Mouse (Mus musculus): ENCODE data around the gene Exosc2. TPM values are rescaled to one million over a fixed set of nuclear protein-coding genes. Genes with fewer than 3 reads are reported as not detected.

The Exosc2 gene
- polyA plus RNA-seq, 1 experiment from 2014 or later = 65.4 TPM

DNA sequence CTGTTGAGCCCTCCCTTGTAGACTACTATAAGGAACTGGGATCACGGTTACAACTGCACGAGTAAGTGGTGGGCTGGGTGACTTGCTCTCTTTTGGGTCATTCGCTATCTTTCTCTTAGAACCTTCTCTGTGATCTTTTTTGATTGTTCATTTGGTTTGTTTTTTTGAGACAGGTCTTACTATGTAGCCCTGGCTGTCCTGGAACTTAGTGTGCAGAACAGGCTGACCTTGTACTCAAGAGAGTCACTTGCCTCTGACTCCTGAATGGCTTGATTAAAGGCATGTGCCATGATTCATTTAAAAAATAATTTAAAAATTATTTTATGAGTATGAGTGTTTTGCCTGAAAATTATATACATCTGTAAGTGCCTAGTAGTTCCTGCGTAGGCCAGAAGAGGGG is 44.3 kb downstream of the Exosc2 start:
- Histone ChIP-seq H3K27me3 (replicated peaks; ENCODE audit: control insufficient read depth, insufficient read depth, low read length) (no peaks in the 10 kb centered on the region), H3K9me3 (ENCODE audit: control insufficient read depth, low read length) (no peaks in the 10 kb centered on the region), H3K27ac (ENCODE audit: low read depth) (no peak overlapping the region), H3K4me1 (replicated peaks; ENCODE audit: control insufficient read depth, insufficient read depth, low read length) (no peaks in the 10 kb centered on the region), H3K4me2 (ENCODE audit: low read length) (no peak overlapping the region), H3K4me3 (ENCODE audit: low read depth, low read length) (no peak overlapping the region), H3K36me3 (ENCODE audit: control insufficient read depth, insufficient read depth, low read length) (0 out of 2 replicates have a peak, but pooled peaks cover 3% of the 10 kb centered on the region), H3K9ac (ENCODE audit: low read length) (no peak overlapping the region)
- whole genome bisulfite sequencing = 93% methylated on average over 4 of the region's 4 CpGs
- DNase-seq (ENCODE audit: low spot score) (no peak), ATAC-seq (replicated peaks; ENCODE audit: low FRiP score, low TSS enrichment, low read depth) (no peak)

DNA sequence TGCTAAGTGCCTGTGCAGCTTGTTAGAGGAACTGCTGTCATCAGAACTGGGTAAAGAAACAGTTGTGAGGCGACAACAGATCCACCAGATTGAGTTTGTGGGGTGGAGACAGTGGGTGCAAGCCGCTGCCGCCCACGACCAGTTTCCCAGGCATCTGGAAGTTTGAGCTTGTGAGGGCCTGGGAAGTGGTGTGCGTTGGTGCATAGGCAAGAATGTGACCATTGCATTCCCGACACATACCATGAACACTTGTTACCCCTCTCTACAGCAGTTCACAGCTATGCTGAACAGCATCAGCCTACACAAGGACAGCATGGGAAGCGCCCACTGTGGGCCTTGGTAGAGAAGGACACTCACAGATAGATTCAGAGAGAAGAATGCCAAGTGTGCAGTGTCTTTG is 45.5 kb downstream of the Exosc2 start:
- H3K4me1 ChIP-seq (replicated peaks; ENCODE audit: control insufficient read depth, insufficient read depth, low read length) = 0 out of 2 replicates have a peak, but pooled peaks cover 4% of the 10 kb centered on the region
- DNase-seq (ENCODE audit: low spot score) (no peak), ATAC-seq (replicated peaks; ENCODE audit: low FRiP score, low TSS enrichment, low read depth) (no peak)
- H3K9ac ChIP-seq (ENCODE audit: low read length) = no peak overlapping the region
- H3K4me3 ChIP-seq (ENCODE audit: low read depth, low read length) = no peak overlapping the region
- no peak overlapping the region for H3K4me2 ChIP-seq (ENCODE audit: low read length)
- WGBS = 79% methylated on average over 7 of the region's 7 CpGs
- H3K27ac ChIP-seq (ENCODE audit: low read depth) = no peak overlapping the region
- H3K36me3 ChIP-seq (ENCODE audit: control insufficient read depth, insufficient read depth, low read length) = 0 out of 2 replicates have a peak, but pooled peaks cover 3% of the 10 kb centered on the region
- no peaks in the 10 kb centered on the region for H3K9me3 ChIP-seq (ENCODE audit: control insufficient read depth, low read length)
- H3K27me3 ChIP-seq (replicated peaks; ENCODE audit: control insufficient read depth, insufficient read depth, low read length) = no peaks in the 10 kb centered on the region

DNA sequence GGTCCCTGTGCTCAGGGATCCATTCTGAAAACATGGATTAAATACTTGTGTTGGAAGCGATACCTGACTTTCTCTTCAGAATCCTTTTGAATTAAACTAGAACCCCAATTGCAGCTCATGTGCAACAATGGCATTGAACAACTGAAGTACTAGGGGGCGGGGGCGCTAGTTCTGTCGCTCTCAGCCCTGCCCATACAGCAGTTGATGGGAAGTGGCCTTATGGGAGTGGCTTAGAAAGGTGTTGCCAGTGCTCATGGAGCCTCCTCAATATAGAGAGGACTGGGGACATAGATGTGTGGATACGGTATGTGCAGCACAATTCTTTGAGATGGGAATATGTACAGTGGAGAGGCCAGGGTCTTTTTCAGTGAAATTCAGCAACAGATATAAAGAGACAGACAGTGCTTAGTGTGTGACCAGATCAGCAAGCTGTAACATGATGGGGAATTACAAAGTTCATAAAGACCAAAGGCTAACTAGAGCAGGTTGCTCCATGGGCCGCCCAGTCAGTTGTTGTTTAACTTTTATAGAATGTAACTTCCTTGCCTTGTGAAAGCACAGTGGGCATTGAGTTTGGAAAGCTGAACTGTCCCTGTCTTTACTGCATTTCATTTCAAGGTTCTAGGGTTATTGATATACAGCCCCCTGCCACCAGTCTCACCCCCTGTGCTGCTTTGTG is 48.8 kb downstream of the Exosc2 start:
- Histone ChIP-seq H3K4me2 (ENCODE audit: low read length) (no peak overlapping the region), H3K4me1 (replicated peaks; ENCODE audit: control insufficient read depth, insufficient read depth, low read length) (0 out of 2 replicates have a peak, but pooled peaks cover 4% of the 10 kb centered on the region), H3K36me3 (ENCODE audit: control insufficient read depth, insufficient read depth, low read length) (no peaks in the 10 kb centered on the region), H3K27me3 (replicated peaks; ENCODE audit: control insufficient read depth, insufficient read depth, low read length) (no peaks in the 10 kb centered on the region), H3K27ac (ENCODE audit: low read depth) (no peak overlapping the region), H3K4me3 (ENCODE audit: low read depth, low read length) (no peak overlapping the region), H3K9ac (ENCODE audit: low read length) (no peak overlapping the region), H3K9me3 (ENCODE audit: control insufficient read depth, low read length) (no peaks in the 10 kb centered on the region)
- ATAC-seq (replicated peaks; ENCODE audit: low FRiP score, low TSS enrichment, low read depth) (no peak), DNase-seq (ENCODE audit: low spot score) (no peak)
- 74% methylated on average over 6 of the region's 6 CpGs for WGBS

DNA sequence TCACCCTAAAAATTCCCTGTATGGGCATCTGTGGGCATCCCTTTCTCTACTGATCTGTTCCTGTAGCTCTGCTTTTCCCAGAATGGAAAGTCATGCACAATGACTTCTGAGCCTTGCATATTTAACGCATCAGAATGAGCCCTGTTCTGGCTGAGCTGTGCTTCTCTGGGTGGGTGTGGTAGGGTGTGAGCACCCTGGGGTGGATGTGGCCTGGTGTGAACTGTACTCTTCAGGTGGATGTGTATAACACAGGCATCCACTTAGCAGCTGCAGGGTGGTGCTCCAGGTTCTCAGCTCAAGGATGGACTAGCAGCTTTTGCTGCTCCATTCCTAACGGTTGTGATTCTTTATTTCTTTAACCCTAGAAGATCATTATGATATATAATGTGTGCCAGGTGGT is 49.4 kb downstream of the Exosc2 start:
- no peak for ATAC-seq (replicated peaks; ENCODE audit: low FRiP score, low TSS enrichment, low read depth)
- no peak overlapping the region for H3K9ac ChIP-seq (ENCODE audit: low read length)
- H3K27ac ChIP-seq (ENCODE audit: low read depth) = no peak overlapping the region
- DNase-seq (ENCODE audit: low spot score) = no peak
- H3K36me3 ChIP-seq (ENCODE audit: control insufficient read depth, insufficient read depth, low read length) = no peaks in the 10 kb centered on the region
- H3K9me3 ChIP-seq (ENCODE audit: control insufficient read depth, low read length) = no peaks in the 10 kb centered on the region
- 85% methylated on average over 2 of the region's 2 CpGs for WGBS
- H3K4me1 ChIP-seq (replicated peaks; ENCODE audit: control insufficient read depth, insufficient read depth, low read length) = 0 out of 2 replicates have a peak, but pooled peaks cover 4% of the 10 kb centered on the region
- no peak overlapping the region for H3K4me2 ChIP-seq (ENCODE audit: low read length)
- no peaks in the 10 kb centered on the region for H3K27me3 ChIP-seq (replicated peaks; ENCODE audit: control insufficient read depth, insufficient read depth, low read length)
- H3K4me3 ChIP-seq (ENCODE audit: low read depth, low read length) = no peak overlapping the region

DNA sequence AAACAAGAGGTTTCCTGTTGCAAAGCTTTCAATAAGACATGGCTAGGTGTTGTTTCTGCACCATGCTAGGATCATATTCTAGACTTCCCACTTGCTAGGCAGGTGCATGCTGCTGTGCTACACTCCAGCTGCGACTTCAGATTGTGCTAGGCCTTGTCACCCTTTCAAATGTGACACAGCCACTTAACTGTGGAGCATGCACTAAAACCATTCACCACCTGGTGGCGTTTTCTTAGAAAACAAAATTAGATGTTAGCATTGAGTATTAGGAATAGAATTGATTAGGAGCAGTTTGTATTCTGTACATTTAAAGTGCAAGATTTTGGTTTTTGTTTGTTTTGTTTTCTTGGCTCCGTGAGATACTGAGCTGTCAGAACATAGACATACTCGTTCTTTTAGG is 50.3 kb downstream of the Exosc2 start:
- Histone ChIP-seq H3K27me3 (replicated peaks; ENCODE audit: control insufficient read depth, insufficient read depth, low read length) (no peaks in the 10 kb centered on the region), H3K36me3 (ENCODE audit: control insufficient read depth, insufficient read depth, low read length) (no peaks in the 10 kb centered on the region), H3K4me2 (ENCODE audit: low read length) (no peak overlapping the region), H3K4me3 (ENCODE audit: low read depth, low read length) (no peak overlapping the region), H3K9me3 (ENCODE audit: control insufficient read depth, low read length) (no peaks in the 10 kb centered on the region), H3K9ac (ENCODE audit: low read length) (no peak overlapping the region), H3K27ac (ENCODE audit: low read depth) (no peak overlapping the region), H3K4me1 (replicated peaks; ENCODE audit: control insufficient read depth, insufficient read depth, low read length) (0 out of 2 replicates have a peak, but pooled peaks cover 4% of the 10 kb centered on the region)
- 63% methylated on average over 4 of the region's 4 CpGs for WGBS
- ATAC-seq (replicated peaks; ENCODE audit: low FRiP score, low TSS enrichment, low read depth) (no peak), DNase-seq (ENCODE audit: low spot score) (no peak)

DNA sequence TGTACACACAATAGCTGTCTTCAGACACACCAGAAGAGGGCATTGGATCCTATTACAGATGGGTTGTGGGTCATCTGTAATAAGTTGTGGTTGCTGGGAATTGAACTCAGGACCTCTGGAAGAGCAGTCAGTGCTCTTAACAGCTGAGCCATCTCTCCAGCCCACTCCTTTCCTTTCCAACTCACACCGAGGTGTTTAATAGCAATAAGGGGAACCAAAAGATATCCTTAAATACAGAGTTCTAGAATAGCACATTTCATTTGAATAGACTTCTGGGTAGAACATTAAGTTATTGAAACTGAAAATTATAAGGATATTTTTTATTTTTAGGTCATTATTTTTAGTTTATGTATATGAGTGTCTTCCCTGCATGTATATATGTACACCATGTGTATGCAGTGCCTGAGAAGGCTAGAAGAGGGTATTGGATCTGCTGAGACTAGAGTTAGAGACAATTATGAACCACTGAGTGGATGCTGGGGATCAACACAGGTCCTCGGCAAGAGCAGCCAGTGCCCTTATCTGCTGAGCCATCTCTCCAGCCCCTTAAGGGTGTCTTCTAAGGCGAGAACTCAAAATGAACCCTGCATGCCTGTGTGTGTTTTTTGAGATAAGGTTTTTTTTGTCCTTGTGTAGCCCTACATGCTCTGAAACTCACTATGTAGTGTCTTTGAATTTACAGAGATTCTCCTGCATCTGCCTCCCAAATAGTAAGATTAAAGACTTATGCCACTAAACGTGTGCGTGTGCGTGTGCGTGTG is 54.4 kb downstream of the Exosc2 start:
- Histone ChIP-seq H3K9ac (ENCODE audit: low read length) (no peak overlapping the region), H3K4me3 (ENCODE audit: low read depth, low read length) (no peak overlapping the region), H3K9me3 (ENCODE audit: control insufficient read depth, low read length) (no peaks in the 10 kb centered on the region), H3K27ac (ENCODE audit: low read depth) (no peak overlapping the region), H3K27me3 (replicated peaks; ENCODE audit: control insufficient read depth, insufficient read depth, low read length) (no peaks in the 10 kb centered on the region), H3K36me3 (ENCODE audit: control insufficient read depth, insufficient read depth, low read length) (no peaks in the 10 kb centered on the region), H3K4me1 (replicated peaks; ENCODE audit: control insufficient read depth, insufficient read depth, low read length) (peaks cover 12% of the 10 kb centered on the region; the same call in 1 of the 2 replicates), H3K4me2 (ENCODE audit: low read length) (no peak overlapping the region)
- no peak for ATAC-seq (replicated peaks; ENCODE audit: low FRiP score, low TSS enrichment, low read depth)
- WGBS = 87% methylated on average over 7 of the region's 7 CpGs
- DNase-seq (ENCODE audit: low spot score) = no peak

DNA sequence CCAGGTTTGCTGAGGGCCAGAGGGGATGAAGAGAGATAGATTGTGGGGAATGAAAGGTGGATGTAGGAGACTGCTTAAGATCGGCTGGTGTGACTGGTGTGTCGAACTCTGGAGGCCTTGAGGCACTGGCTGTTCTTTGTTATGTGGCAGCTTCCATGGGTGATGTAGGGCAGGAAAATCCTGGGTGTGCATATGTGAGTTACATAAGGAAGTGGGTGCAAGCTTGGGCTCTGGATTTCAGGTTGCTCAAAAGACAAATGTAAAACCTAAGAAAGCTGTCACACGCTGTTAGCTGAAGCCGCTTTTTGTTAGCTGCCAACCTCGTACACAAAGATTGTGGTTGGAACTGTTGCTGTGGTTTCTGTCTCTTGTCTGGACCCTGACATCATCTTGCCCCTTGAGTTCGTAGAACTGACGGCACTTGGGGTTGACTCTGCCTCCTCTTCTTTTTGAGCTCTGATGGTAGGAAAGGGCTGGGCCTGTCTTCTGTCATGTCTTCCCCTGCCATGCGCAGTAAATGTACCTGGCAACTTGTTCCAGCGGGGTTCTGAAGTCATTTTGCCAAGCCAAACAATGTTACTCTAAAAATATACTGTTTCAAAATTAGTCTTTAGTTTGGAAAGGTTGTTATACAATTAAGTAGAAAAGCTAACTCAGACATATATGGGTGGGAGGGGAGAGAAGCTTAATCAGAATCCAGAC is 57.2 kb downstream of the Exosc2 start:
- H3K27ac ChIP-seq (ENCODE audit: low read depth) = no peak overlapping the region
- WGBS = 69% methylated on average over 9 of the region's 9 CpGs
- no peak for DNase-seq (ENCODE audit: low spot score)

DNA sequence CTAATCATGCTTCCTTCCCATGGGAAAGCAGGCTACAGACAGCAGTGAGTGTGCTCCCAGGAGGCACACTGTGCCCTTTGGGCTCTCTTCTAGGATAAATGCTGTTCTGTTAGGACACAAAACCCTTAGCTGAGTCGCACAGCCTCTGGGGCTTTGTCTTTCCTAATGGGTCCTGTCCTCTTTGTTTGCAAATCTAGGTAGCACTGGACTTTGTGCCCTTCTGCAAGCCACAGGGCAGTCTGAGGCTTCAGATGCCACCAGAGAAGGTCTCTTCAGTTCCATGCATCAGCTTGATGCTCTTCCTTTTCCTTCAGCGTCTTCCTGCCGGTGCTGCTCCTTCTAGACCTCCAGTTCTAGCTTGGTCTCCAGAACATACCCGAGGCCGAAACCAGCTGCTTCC is 60.1 kb downstream of the Exosc2 start:
- ATAC-seq (replicated peaks; ENCODE audit: low FRiP score, low TSS enrichment, low read depth) = no peak
- H3K36me3 ChIP-seq (ENCODE audit: control insufficient read depth, insufficient read depth, low read length) = no peaks in the 10 kb centered on the region
- no peak for DNase-seq (ENCODE audit: low spot score)
- H3K27ac ChIP-seq (ENCODE audit: low read depth) = no peak overlapping the region
- no peaks in the 10 kb centered on the region for H3K9me3 ChIP-seq (ENCODE audit: control insufficient read depth, low read length)
- WGBS = 90% methylated on average over 5 of the region's 5 CpGs
- no peaks in the 10 kb centered on the region for H3K27me3 ChIP-seq (replicated peaks; ENCODE audit: control insufficient read depth, insufficient read depth, low read length)
- no peak overlapping the region for H3K4me3 ChIP-seq (ENCODE audit: low read depth, low read length)
- no peak overlapping the region for H3K9ac ChIP-seq (ENCODE audit: low read length)
- H3K4me2 ChIP-seq (ENCODE audit: low read length) = no peak overlapping the region
- peaks cover 14% of the 10 kb centered on the region for H3K4me1 ChIP-seq (replicated peaks; ENCODE audit: control insufficient read depth, insufficient read depth, low read length)

More for the DNA sequence above, 57.2 kb downstream of the Exosc2 start:
- H3K4me1 ChIP-seq (replicated peaks; ENCODE audit: control insufficient read depth, insufficient read depth, low read length) = peaks cover 9% of the 10 kb centered on the region; the same call in 1 of the 2 replicates
- H3K9me3 ChIP-seq (ENCODE audit: control insufficient read depth, low read length) = no peaks in the 10 kb centered on the region
- no peak overlapping the region for H3K9ac ChIP-seq (ENCODE audit: low read length)
- no peak overlapping the region for H3K4me3 ChIP-seq (ENCODE audit: low read depth, low read length)
- no peaks in the 10 kb centered on the region for H3K36me3 ChIP-seq (ENCODE audit: control insufficient read depth, insufficient read depth, low read length)
- H3K27me3 ChIP-seq (replicated peaks; ENCODE audit: control insufficient read depth, insufficient read depth, low read length) = no peaks in the 10 kb centered on the region
- H3K4me2 ChIP-seq (ENCODE audit: low read length) = no peak overlapping the region
- ATAC-seq (replicated peaks; ENCODE audit: low FRiP score, low TSS enrichment, low read depth) = no peak
